Mouse (Mus musculus) heart, postnatal 0 days (tissue): ENCODE results near the gene Dtl.

Experiments
- CTCF ChIP-seq: IDR thresholded peaks from 2 replicates; pipeline ENCODE4 v1.5.1; 2016; ENCODE audit warnings: antibody characterized with exemption, control low read depth, low read depth
- EP300 ChIP-seq: IDR thresholded peaks from 2 replicates; pipeline ENCODE4 v1.6.1; 2016; ENCODE audit warnings: antibody characterized with exemption, low read depth

DNA sequence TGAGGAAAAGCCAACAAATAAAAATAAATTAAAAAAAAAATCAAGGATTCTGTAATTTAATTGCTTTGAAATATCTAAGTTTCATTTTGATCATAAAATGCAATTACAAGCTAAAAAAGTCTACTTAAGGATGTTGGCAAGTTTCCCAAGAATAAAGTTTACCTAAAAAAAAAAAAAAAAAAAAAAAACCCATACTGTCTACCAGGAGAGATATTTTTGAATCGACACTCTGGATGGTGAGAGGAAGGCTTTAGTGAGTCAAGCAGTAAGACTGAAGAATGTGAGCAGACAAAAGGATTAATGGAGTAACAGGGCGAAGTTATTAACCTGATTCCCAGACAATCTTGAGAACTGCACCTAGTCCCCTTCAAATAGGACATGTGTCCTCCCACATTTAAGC lies 35.0 kb downstream of the Dtl start:
- no peak for TF ChIP-seq CTCF
- no peak for TF ChIP-seq EP300
